ENCODE assay signal across 14 mouse cellular contexts in the genomic region with DNA sequence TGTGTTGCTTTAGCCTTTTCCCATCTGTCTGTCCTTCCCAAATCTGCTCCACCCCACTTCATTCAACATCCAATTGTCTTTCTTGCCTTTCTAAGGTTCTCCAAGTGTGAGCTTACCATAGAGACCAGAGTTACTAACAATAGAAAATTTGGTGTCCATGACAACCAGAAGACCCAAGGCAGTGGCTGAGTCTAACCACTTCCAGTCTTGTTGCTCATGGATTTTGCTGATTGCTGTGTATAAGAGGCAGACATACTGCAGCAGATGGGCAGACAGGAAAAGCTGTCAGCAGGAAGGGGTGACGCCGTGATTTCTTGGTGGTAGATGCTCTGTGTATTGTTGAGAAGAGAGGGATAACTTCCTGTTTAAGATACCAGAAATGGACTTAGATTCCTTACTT. TPM values are rescaled to one million over a fixed set of nuclear protein-coding genes. Genes with fewer than 3 reads are reported as not detected.
A peak's percentile ranks its signal among the peaks of the same experiment; 100 is the strongest.
DNase-seq lines count a peak whose midpoint lies in the region; ATAC-seq and TF ChIP-seq lines count a peak whose summit lies in the region.
"Had no signal": no experiment of that assay in that cellular context is flagged by ENCODE, and none has a peak within 500 bp of the region (broad histone marks: within the 10 kb centered on the region; RNA-seq: fewer than 3 reads in every experiment).

No protein-coding gene starts in this region.

- H3K79me2 ChIP-seq in heart, adult 2 months (replicated peaks; ENCODE audit: control insufficient read depth, insufficient read depth, low read length) = no peaks in the 10 kb centered on the region

- TF ChIP-seq CTCF in layer of hippocampus, adult 2 months (conservative IDR thresholded peaks at IDR 0.05) = no peak
- no peak for TF ChIP-seq CTCF in liver, postnatal 0 days (IDR thresholded peaks at IDR 0.05; ENCODE audit: low read depth)
- TF ChIP-seq CTCF in heart, adult 2 months (IDR thresholded peaks at IDR 0.05) = no peak

- intact Hi-C loops in heart, adult 2 months (cut with DNase I) = no loop called here

- 76% methylated on average over 2 of the region's 2 CpGs for WGBS in embryonic facial prominence, embryonic 14.5 days
- WGBS in embryonic facial prominence, embryonic 10.5 days = 73% methylated on average over 2 of the region's 2 CpGs
- 38% methylated on average over 2 of the region's 2 CpGs for WGBS in liver, postnatal 0 days (ENCODE audit: insufficient replicate concordance)
- WGBS in heart, adult 2 months = 39% methylated on average over 2 of the region's 2 CpGs

- DNase-seq in embryonic facial prominence, embryonic 14.5 days (ENCODE audit: low spot score) = peak; percentile 16
- DNase-seq in embryonic facial prominence, embryonic 10.5 days (ENCODE audit: low spot score) = no peak
- DNase-seq in right cerebral cortex, adult 18-20 months = peak; percentile 52
- no peak for DNase-seq in right cerebral cortex, postnatal 4 days
- peak; percentile 48 to 82 for DNase-seq in layer of hippocampus, adult 2 months (ENCODE audit: low spot score in 2 of 2)
- DNase-seq in right cerebral cortex, postnatal 10 days (ENCODE audit: low spot score in 2 of 2) = peak; percentile 64 to 90
- DNase-seq in liver, postnatal 0 days = no peak
- DNase-seq in heart, adult 2 months = no peak
- DNase-seq: adrenal gland, postnatal 36 days; cerebellum, adult 2 months; kidney, adult 11 months had no signal

- no peaks in the 10 kb centered on the region for H3K27me3 ChIP-seq in embryonic facial prominence, embryonic 14.5 days (replicated peaks; ENCODE audit: control insufficient read depth, insufficient read depth, low read length)
- no peaks in the 10 kb centered on the region for H3K27me3 ChIP-seq in embryonic facial prominence, embryonic 10.5 days (replicated peaks; ENCODE audit: low read depth, poor library complexity, severe bottlenecking)
- no peaks in the 10 kb centered on the region for H3K27me3 ChIP-seq in liver, postnatal 0 days (ENCODE audit: insufficient read depth, low read length)
- no peaks in the 10 kb centered on the region for H3K27me3 ChIP-seq in heart, adult 2 months (ENCODE audit: control insufficient read depth, insufficient read depth, low read length)

- H3K27ac ChIP-seq in embryonic facial prominence, embryonic 14.5 days (replicated peaks; ENCODE audit: low read depth, low read length) = no peak overlapping the region
- H3K27ac ChIP-seq in embryonic facial prominence, embryonic 10.5 days (replicated peaks) = no peak overlapping the region
- H3K27ac ChIP-seq in layer of hippocampus, adult 2 months = peak overlapping the region; percentile 87
- H3K27ac ChIP-seq in liver, postnatal 0 days (ENCODE audit: low read depth) = no peak overlapping the region
- no peak overlapping the region for H3K27ac ChIP-seq in heart, adult 2 months
- H3K27ac ChIP-seq: heart, embryonic 10.5 days; liver, embryonic 14.5 days had no signal

- H3K4me3 ChIP-seq in embryonic facial prominence, embryonic 14.5 days (ENCODE audit: low read depth, low read length) = no peak overlapping the region
- H3K4me3 ChIP-seq in embryonic facial prominence, embryonic 10.5 days = no peak overlapping the region
- no peak overlapping the region for H3K4me3 ChIP-seq in layer of hippocampus, adult 2 months
- no peak overlapping the region for H3K4me3 ChIP-seq in liver, postnatal 0 days (ENCODE audit: low read depth, low read length)
- no peak overlapping the region for H3K4me3 ChIP-seq in heart, adult 2 months
- H3K4me3 ChIP-seq: heart, embryonic 10.5 days had no signal

- no peaks in the 10 kb centered on the region for H3K9me3 ChIP-seq in embryonic facial prominence, embryonic 14.5 days (ENCODE audit: control insufficient read depth, low read length)
- no peaks in the 10 kb centered on the region for H3K9me3 ChIP-seq in embryonic facial prominence, embryonic 10.5 days
- no peaks in the 10 kb centered on the region for H3K9me3 ChIP-seq in liver, postnatal 0 days (ENCODE audit: low read length)
- H3K9me3 ChIP-seq: heart, embryonic 10.5 days had no signal

- H3K9ac ChIP-seq in embryonic facial prominence, embryonic 14.5 days (ENCODE audit: low read depth, low read length) = no peak overlapping the region
- no peak overlapping the region for H3K9ac ChIP-seq in liver, postnatal 0 days (replicated peaks)
- H3K9ac ChIP-seq in heart, adult 2 months (ENCODE audit: low read depth, low read length) = no peak overlapping the region
- H3K9ac ChIP-seq: liver, embryonic 14.5 days had no signal

- no peak overlapping the region for H3K4me2 ChIP-seq in embryonic facial prominence, embryonic 14.5 days (ENCODE audit: low read depth, low read length)
- no peak overlapping the region for H3K4me2 ChIP-seq in liver, postnatal 0 days (ENCODE audit: low read depth, low read length)

- no peak for ATAC-seq in embryonic facial prominence, embryonic 14.5 days (ENCODE audit: low read depth)
- ATAC-seq in liver, postnatal 0 days = no peak

- no peaks in the 10 kb centered on the region for H3K36me3 ChIP-seq in embryonic facial prominence, embryonic 14.5 days (ENCODE audit: control insufficient read depth, insufficient read depth, low read length)
- H3K36me3 ChIP-seq in embryonic facial prominence, embryonic 10.5 days (replicated peaks) = no peaks in the 10 kb centered on the region
- no peaks in the 10 kb centered on the region for H3K36me3 ChIP-seq in liver, postnatal 0 days (replicated peaks; ENCODE audit: insufficient read depth, low read length)
- H3K36me3 ChIP-seq in heart, adult 2 months (ENCODE audit: control insufficient read depth, insufficient read depth, low read length) = no peaks in the 10 kb centered on the region
- H3K36me3 ChIP-seq: heart, embryonic 10.5 days had no signal

- TF ChIP-seq POLR2A in heart, adult 2 months (IDR thresholded peaks at IDR 0.05; ENCODE audit: insufficient read depth, low read depth, low read length) = no peak

- no peaks in the 10 kb centered on the region for H3K4me1 ChIP-seq in embryonic facial prominence, embryonic 14.5 days (ENCODE audit: control insufficient read depth, insufficient read depth, low read length)
- H3K4me1 ChIP-seq in embryonic facial prominence, embryonic 10.5 days = 0 out of 2 replicates have a peak, but pooled peaks cover 3% of the 10 kb centered on the region
- no peaks in the 10 kb centered on the region for H3K4me1 ChIP-seq in liver, postnatal 0 days (ENCODE audit: insufficient read depth)
- no peaks in the 10 kb centered on the region for H3K4me1 ChIP-seq in heart, adult 2 months (ENCODE audit: control insufficient read depth, insufficient read depth, low read length)

- no peak for TF ChIP-seq EP300 in liver, postnatal 0 days (IDR thresholded peaks at IDR 0.05; ENCODE audit: low read depth)
- no peak for TF ChIP-seq EP300 in heart, adult 2 months (IDR thresholded peaks at IDR 0.05; ENCODE audit: insufficient read depth, low read depth, low read length)

RNA-seq across cellular contexts. Expression of a gene that starts 23.6 kb away (rescaled TPM):
- not detected in 2 replicates for polyA plus RNA-seq in embryonic facial prominence, embryonic 14.5 days (2014; fragmentation: Nextera tagmentation; extraction: Ambion mirVana)
- not detected in 2 replicates for polyA plus RNA-seq in embryonic facial prominence, embryonic 10.5 days (2016; fragmentation: Nextera tagmentation; extraction: Ambion mirVana)
- under 1 TPM in 1 of 2 experiments, not detected in 1; 0.12 TPM for total RNA-seq in layer of hippocampus, adult 2 months (2021)
- polyA plus RNA-seq in liver, postnatal 0 days (2015; fragmentation: Nextera tagmentation; extraction: Ambion mirVana) = not detected in 2 replicates
- not detected for total RNA-seq in heart, adult 2 months (2021)
- polyA plus RNA-seq in heart, adult 2 months (2012; rRNA removed) = not detected in 2 replicates
- total RNA-seq: adrenal gland, postnatal 36 days had no signal
- polyA plus RNA-seq: heart, embryonic 10.5 days had no signal

RNA-seq across cellular contexts. Expression of a gene that starts 26.6 kb away (rescaled TPM):
- polyA plus RNA-seq in embryonic facial prominence, embryonic 14.5 days (2014; fragmentation: Nextera tagmentation; extraction: Ambion mirVana) = 47.3 and 50.3 TPM in 2 replicates
- 14.7 and 21.7 TPM in 2 replicates for polyA plus RNA-seq in embryonic facial prominence, embryonic 10.5 days (2016; fragmentation: Nextera tagmentation; extraction: Ambion mirVana)
- total RNA-seq in layer of hippocampus, adult 2 months (2021) = 100 to 1,000 TPM; 984 to 990 TPM
- polyA plus RNA-seq in liver, postnatal 0 days (2015; fragmentation: Nextera tagmentation; extraction: Ambion mirVana) = 19.5 and 20.2 TPM in 2 replicates
- total RNA-seq in heart, adult 2 months (2021) = 100 to 1,000 TPM; 109 to 129 TPM
- 101 and 110 TPM in 2 replicates for polyA plus RNA-seq in heart, adult 2 months (2012; rRNA removed)

RNA-seq across cellular contexts. Expression of a gene that starts 26.6 kb away (rescaled TPM):
- not detected in 2 replicates for polyA plus RNA-seq in embryonic facial prominence, embryonic 14.5 days (2014; fragmentation: Nextera tagmentation; extraction: Ambion mirVana)
- polyA plus RNA-seq in embryonic facial prominence, embryonic 10.5 days (2016; fragmentation: Nextera tagmentation; extraction: Ambion mirVana) = not detected in 2 replicates
- total RNA-seq in layer of hippocampus, adult 2 months (2021) = not detected
- polyA plus RNA-seq in liver, postnatal 0 days (2015; fragmentation: Nextera tagmentation; extraction: Ambion mirVana) = not detected in 2 replicates
- under 1 TPM in 1 of 2 experiments, not detected in 1; 0.23 TPM for total RNA-seq in heart, adult 2 months (2021)
- polyA plus RNA-seq in heart, adult 2 months (2012; rRNA removed) = not detected in 2 replicates
- total RNA-seq: layer of hippocampus, postnatal 14 days had no signal
- polyA plus RNA-seq: cerebellum, adult 2 months; liver, embryonic 14.5 days had no signal

Comparison
In these comparisons a context has a peak if more than half of its experiments do, and no peak if none do; other contexts are left out.
1. DNase-seq: peak in embryonic facial prominence, embryonic 14.5 days (single experiment), right cerebral cortex, adult 18-20 months (single experiment), layer of hippocampus, adult 2 months (2 of 2) and right cerebral cortex, postnatal 10 days (2 of 2); none in embryonic facial prominence, embryonic 10.5 days (single experiment), right cerebral cortex, postnatal 4 days (single experiment), liver, postnatal 0 days (single experiment) and heart, adult 2 months (0 of 2).